Mouse (Mus musculus) liver, embryonic 16.5 days (tissue): ENCODE measurements around the gene Mical2. TPM values are rescaled to one million over a fixed set of nuclear protein-coding genes. Genes with fewer than 3 reads are reported as not detected.

ENCODE experiments used
- ATAC-seq: fragments of 200-750 bp; cut with Nextera tagmentation; 2 replicates; pipeline ENCODE4 v1.8.0; 2017; ENCODE audit warnings: low read depth, mild to moderate bottlenecking, moderate number of reproducible peaks, moderate library complexity
- H3K27ac ChIP-seq: fragments of 300-500 bp; sonication (generic); 2 replicates; pipeline ENCODE4 v1.5.1; 2014; ENCODE audit warnings: mild to moderate bottlenecking, low read length
- H3K27me3 ChIP-seq: fragments of 300-500 bp; sonication (generic); 2 replicates; pipeline ENCODE4 v1.6.1; 2014; ENCODE audit warnings: low read depth, low read length, mixed read lengths; ENCODE audit not compliant: control insufficient read depth, insufficient read depth
- H3K36me3 ChIP-seq: fragments of 300-500 bp; sonication (generic); 2 replicates; pipeline ENCODE4 v1.6.1; 2014; ENCODE audit warnings: mild to moderate bottlenecking; ENCODE audit not compliant: control insufficient read depth, insufficient read depth
- H3K4me1 ChIP-seq: fragments of 300-500 bp; sonication (generic); 2 replicates; pipeline ENCODE4 v1.6.1; 2014; ENCODE audit warnings: low read depth, low read length, mixed read lengths; ENCODE audit not compliant: control insufficient read depth
- H3K4me2 ChIP-seq: fragments of 300-500 bp; sonication (generic); 2 replicates; pipeline ENCODE4 v1.6.1; 2014; ENCODE audit warnings: low read depth, low read length, mixed read lengths
- H3K4me3 ChIP-seq: fragments of 300-500 bp; sonication (generic); 2 replicates; pipeline ENCODE4 v1.5.1; 2014; ENCODE audit warnings: low read depth, mild to moderate bottlenecking, low read length
- H3K9ac ChIP-seq: fragments of 300-500 bp; sonication (generic); 2 replicates; pipeline ENCODE4 v1.6.1; 2014; ENCODE audit warnings: low read depth, low read length
- H3K9me3 ChIP-seq: fragments of 300-500 bp; sonication (generic); replicated peaks from 2 replicates; pipeline ENCODE4 v1.6.1; 2016; ENCODE audit warnings: low read length; ENCODE audit not compliant: control insufficient read depth
- WGBS: fragments of 180-500 bp; shearing (Covaris S2); extraction: QIAGEN DNeasy Blood & Tissue Kit; methylation state at CpG from one replicate; pipeline ENCODE4 v1.1.7; 2014; ENCODE audit not compliant: insufficient replicate concordance; 5-methylcytosine and 5-hydroxymethylcytosine counted together
- polyA plus RNA-seq: library from polyadenylated mRNA; unstranded; fragments of >200 nt; fragmentation: Nextera tagmentation; extraction: Ambion mirVana; gene quantifications from 2 replicates; pipeline ENCODE4 v1.2.1, GENCODE M21; 2015

Mical2 gene
- polyA plus RNA-seq, 1 experiment from 2014 or later, result 1.9 TPM

DNA sequence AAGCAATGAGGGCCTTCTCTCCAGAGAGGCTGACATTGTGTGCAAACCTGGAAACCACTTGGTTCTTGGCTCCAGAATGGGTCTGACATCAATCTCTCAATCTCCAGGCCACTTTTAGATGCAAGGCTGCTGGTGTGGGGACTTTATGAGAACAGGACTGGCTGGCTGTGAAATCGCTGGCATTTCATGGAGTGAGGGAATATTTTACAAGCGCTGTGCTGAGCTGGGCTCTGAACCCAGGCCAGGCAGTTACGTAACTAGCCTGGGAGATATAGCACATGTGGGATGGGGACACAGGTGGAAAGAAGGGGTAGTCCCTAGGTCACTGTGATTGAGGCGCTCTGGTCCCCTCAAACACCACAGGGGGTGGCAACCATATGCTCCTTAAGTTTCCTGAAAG lies 33.4 kb upstream of the Mical2 start:
- H3K27ac ChIP-seq, result no peak overlapping the region
- 63% methylated on average over 4 of the region's 4 CpGs for WGBS
- H3K9ac ChIP-seq, result no peak overlapping the region
- no peak for ATAC-seq
- no peak overlapping the region for H3K4me3 ChIP-seq
- no peaks in the 10 kb centered on the region for H3K36me3 ChIP-seq
- H3K4me2 ChIP-seq, result no peak overlapping the region
- no peaks in the 10 kb centered on the region; the same call in 1 of the 2 replicates for H3K4me1 ChIP-seq
- no peaks in the 10 kb centered on the region for H3K27me3 ChIP-seq
- H3K9me3 ChIP-seq, result no peaks in the 10 kb centered on the region

DNA sequence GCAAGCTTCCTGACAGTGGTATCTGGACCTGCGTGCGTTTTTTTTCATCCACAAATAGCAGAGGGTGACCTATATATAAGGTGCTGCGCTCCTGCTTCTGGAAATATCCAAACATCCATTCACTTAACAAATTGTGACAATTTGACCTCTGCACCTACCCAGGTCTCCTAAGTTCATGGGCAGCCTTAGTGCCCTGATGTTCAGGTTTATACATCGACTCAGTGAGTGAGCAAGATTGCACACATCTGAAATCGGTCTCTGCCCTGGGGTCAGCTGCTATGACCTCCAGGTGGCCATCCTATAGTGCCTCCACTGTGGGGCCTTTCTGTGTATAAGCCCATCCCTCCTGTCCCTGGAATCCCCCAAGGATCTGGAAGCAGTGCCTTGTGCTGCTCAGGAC lies 32.9 kb upstream of the Mical2 start:
- no peak for ATAC-seq
- H3K27ac ChIP-seq, result no peak overlapping the region
- H3K4me2 ChIP-seq, result no peak overlapping the region
- no peaks in the 10 kb centered on the region for H3K36me3 ChIP-seq
- 61% methylated on average over 5 of the region's 5 CpGs for WGBS
- H3K4me1 ChIP-seq, result no peaks in the 10 kb centered on the region
- no peaks in the 10 kb centered on the region for H3K9me3 ChIP-seq
- no peaks in the 10 kb centered on the region for H3K27me3 ChIP-seq
- no peak overlapping the region for H3K4me3 ChIP-seq
- H3K9ac ChIP-seq, result no peak overlapping the region

DNA sequence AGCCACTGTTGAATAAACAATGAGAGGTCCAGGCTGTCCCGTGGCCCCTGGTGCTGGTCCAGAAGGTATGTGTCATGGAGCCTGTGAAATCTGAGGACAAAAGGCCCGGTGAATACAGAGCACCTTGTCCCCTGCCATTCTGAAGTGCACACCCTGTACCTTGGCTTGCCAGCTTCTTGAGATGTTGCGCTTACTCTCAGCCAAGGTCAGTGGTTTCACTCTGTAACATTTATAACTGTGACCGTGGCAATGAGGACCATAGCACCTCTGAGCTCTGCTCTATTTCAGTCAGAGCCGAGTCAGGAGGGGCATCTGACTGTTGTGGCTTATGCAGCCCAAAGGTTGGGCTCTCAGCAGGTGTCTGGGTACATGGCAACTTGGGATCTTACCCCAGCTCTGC lies 31.4 kb upstream of the Mical2 start:
- no peak for ATAC-seq
- Histone ChIP-seq H3K4me3 (no peak overlapping the region), H3K4me2 (no peak overlapping the region), H3K9ac (no peak overlapping the region), H3K36me3 (no peaks in the 10 kb centered on the region), H3K27ac (no peak overlapping the region), H3K4me1 (no peaks in the 10 kb centered on the region), H3K9me3 (no peaks in the 10 kb centered on the region), H3K27me3 (no peaks in the 10 kb centered on the region)
- WGBS, result 54% methylated on average over 5 of the region's 5 CpGs

DNA sequence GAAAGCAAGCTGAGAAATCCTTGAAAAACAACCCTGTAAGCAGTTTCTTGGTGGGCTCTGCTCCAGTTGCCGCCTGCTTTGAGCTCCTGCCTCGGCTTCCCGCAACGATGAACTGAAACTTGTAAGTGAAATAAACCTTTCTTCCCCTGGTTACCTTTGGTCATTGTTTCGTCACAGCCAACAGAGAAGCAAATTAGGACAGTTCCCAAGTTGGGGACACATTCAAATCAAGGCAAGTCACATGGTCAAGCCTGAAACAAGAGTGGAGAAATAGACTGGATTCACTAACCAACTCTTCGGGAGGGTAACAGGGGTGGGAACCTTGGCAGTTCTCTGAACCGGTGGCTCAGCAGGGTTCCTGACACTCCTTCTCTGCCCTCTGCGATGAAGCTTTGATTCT lies 28.2 kb upstream of the Mical2 start:
- Histone ChIP-seq H3K4me3 (no peak overlapping the region), H3K9ac (no peak overlapping the region), H3K4me2 (no peak overlapping the region), H3K27ac (no peak overlapping the region), H3K4me1 (no peaks in the 10 kb centered on the region), H3K36me3 (no peaks in the 10 kb centered on the region), H3K9me3 (no peaks in the 10 kb centered on the region), H3K27me3 (no peaks in the 10 kb centered on the region)
- 61% methylated on average over 8 of the region's 8 CpGs for WGBS
- no peak for ATAC-seq

DNA sequence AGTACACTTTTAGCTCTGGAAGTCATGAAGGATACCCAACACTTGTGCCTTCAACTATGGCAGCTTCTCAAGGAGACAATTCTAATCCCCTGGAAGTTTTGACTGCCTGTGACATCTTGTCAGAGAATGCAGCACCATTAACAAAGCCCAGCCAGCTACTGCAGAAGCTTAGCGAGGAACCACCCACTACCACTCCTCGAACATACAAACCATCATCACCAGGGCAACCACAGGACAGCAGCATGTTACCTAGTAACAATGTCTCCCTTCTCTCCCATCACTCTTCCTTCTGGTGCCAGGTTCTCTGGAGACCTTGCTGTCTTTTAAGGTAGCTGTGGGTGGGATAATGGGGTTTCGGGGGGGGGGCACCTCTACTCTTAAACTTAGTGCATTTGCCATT lies 26.3 kb upstream of the Mical2 start:
- Histone ChIP-seq H3K4me1 (no peaks in the 10 kb centered on the region), H3K27me3 (no peaks in the 10 kb centered on the region), H3K36me3 (no peaks in the 10 kb centered on the region), H3K4me3 (no peak overlapping the region), H3K4me2 (no peak overlapping the region), H3K9ac (no peak overlapping the region), H3K27ac (no peak overlapping the region), H3K9me3 (no peaks in the 10 kb centered on the region)
- ATAC-seq, result no peak
- WGBS, result 55% methylated on average over 3 of the region's 3 CpGs

DNA sequence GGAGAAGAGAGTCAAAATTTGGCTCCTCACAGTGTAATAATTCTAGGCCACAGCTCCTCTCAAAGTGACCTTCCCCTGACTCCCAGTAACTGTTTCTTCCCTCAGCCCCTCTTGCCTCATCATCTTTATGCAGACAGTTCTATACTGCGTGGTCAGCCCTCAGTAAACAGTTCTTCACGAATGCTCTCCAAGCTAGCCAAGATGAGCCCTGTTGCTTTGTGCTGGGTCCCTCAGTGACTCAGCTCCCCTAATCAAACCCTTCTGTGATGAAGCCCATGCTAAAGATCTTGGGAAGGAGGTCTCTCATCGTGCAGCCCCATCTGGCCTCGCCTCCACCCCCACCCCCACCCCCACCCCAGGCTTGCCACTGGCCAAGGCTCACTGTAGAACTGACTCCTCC lies 24.9 kb upstream of the Mical2 start:
- no peaks in the 10 kb centered on the region for H3K27me3 ChIP-seq
- H3K4me2 ChIP-seq, result no peak overlapping the region
- H3K36me3 ChIP-seq, result no peaks in the 10 kb centered on the region
- WGBS, result 29% methylated on average over 4 of the region's 4 CpGs
- no peaks in the 10 kb centered on the region for H3K4me1 ChIP-seq
- no peak for ATAC-seq
- H3K9ac ChIP-seq, result no peak overlapping the region
- H3K4me3 ChIP-seq, result no peak overlapping the region
- no peaks in the 10 kb centered on the region for H3K9me3 ChIP-seq
- H3K27ac ChIP-seq, result no peak overlapping the region

DNA sequence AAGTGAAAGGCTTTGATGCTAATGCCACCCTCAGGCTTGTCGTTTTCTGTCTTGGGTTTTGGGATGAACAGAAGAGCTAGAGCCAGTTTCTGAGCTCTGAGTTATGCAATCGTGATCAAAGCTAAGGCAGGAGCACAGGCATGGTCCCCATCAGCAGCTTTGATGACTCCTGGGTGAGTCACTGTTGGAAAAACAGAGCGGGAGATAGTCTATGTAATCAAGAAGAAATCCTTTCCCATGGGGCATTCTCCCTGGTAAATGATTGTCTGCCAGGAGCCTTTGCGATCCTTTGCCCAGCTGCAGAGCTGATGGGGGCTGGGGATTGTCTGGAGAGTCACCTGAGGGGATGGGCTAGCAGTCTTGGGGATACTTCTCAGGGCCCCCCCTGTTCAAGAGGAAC lies 23.5 kb upstream of the Mical2 start:
- Histone ChIP-seq H3K9ac (no peak overlapping the region), H3K27ac (no peak overlapping the region), H3K4me1 (no peaks in the 10 kb centered on the region), H3K4me2 (no peak overlapping the region), H3K27me3 (no peaks in the 10 kb centered on the region), H3K4me3 (no peak overlapping the region), H3K9me3 (no peaks in the 10 kb centered on the region), H3K36me3 (no peaks in the 10 kb centered on the region)
- ATAC-seq, result no peak; the same call in 1 of the 2 replicates
- 28% methylated on average over 4 of the region's 4 CpGs for WGBS

DNA sequence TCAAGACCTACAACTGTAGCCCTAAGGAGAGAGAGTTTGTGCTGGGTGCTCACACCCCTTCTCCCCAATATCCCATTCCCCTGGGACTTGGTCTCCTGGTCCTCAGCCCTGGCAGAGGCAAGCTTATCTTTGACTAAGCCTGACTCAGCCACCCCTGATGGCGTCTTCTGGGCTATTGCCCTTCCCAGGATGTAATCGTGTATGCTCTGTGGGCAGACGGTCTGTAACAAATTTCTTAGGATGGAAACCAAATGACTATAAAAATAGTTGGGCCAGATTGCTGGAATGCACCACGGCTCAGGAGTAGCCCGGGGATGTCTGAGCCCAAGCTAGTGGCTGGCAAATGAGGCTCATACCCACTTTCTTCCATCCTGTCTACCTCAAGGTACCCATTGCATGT lies 22.8 kb upstream of the Mical2 start:
- Histone ChIP-seq H3K27ac (no peak overlapping the region), H3K36me3 (no peaks in the 10 kb centered on the region), H3K4me3 (no peak overlapping the region), H3K9ac (no peak overlapping the region), H3K4me1 (no peaks in the 10 kb centered on the region), H3K9me3 (no peaks in the 10 kb centered on the region), H3K27me3 (no peaks in the 10 kb centered on the region), H3K4me2 (no peak overlapping the region)
- WGBS, result 69% methylated on average over 5 of the region's 5 CpGs
- ATAC-seq, result no peak

DNA sequence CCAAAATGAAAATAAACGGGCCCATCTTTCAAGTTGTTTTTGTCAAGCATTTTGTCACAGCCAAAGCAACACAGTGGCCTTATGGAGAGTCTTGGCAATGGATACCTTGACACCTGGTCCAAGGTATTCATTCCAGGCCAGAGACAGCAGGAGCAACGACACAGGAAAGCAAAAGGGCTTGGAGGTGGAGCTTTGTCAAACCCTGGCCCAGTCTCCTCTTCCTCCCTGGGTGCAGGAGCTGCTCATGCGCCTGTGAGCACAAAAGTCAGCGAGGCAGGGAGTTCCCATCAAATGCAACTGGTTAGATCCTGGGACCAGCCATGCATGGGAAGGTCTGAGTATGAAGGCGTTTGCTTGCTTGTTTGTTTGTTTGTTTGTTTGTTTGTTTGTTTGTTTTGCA lies 21.7 kb upstream of the Mical2 start:
- H3K27me3 ChIP-seq, result no peaks in the 10 kb centered on the region
- no peaks in the 10 kb centered on the region for H3K36me3 ChIP-seq
- no peaks in the 10 kb centered on the region; the same call in 1 of the 2 replicates for H3K4me1 ChIP-seq
- H3K9me3 ChIP-seq, result no peaks in the 10 kb centered on the region
- no peak overlapping the region for H3K4me3 ChIP-seq
- no peak overlapping the region for H3K27ac ChIP-seq
- 45% methylated on average over 5 of the region's 5 CpGs for WGBS
- ATAC-seq, result no peak
- no peak overlapping the region for H3K9ac ChIP-seq
- H3K4me2 ChIP-seq, result no peak overlapping the region
